Mouse (Mus musculus) lung, postnatal 0 days (tissue): ENCODE measurements around the gene Gcnt4.

Experiments used
- CTCF ChIP-seq: IDR thresholded peaks from 2 replicates; pipeline ENCODE4 v1.5.1; 2016; ENCODE audit warnings: antibody characterized with exemption, mild to moderate bottlenecking
- EP300 ChIP-seq: IDR thresholded peaks from 2 replicates; pipeline ENCODE4 v1.6.1; 2016; ENCODE audit warnings: antibody characterized with exemption, mild to moderate bottlenecking, control low read depth

DNA sequence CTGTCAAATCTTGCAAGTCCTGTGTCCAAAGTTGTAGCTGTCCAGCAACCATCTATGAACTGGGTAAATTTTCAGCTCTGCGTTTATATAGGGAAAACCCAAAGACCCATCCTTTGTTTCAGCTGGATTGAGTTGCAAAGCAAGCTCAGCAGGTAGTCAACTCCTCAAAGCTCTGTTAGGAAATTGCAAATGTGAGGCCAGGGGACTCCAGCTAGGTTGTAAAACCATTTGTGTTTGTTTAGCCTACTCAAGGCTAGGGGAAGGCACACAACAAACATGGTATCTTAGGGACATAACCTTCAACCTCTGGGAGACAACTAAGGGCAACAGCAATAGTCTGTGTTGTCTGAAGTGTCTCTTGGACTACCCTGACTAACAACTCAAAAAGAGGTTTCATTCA is 40.0 kb upstream of the Gcnt4 start:
- TF ChIP-seq EP300 (no peak), CTCF (no peak)
